Mouse (Mus musculus): ENCODE measurements around the gene Nectin2. TPM values are rescaled to one million over a fixed set of nuclear protein-coding genes. Genes with fewer than 3 reads are reported as not detected.

Nectin2 gene
- 10 to 100 TPM; 30.2 to 41.4 TPM for total RNA-seq (2021)
- 29.4 and 30.7 TPM in 2 replicates for polyA plus RNA-seq (2012; rRNA removed)
- long read RNA-seq, transcript Nectin2-202 (6 exons, 1,955 nt) = major isoform, 46 of 53 reads
- long read RNA-seq, partial matches to known transcripts = 3 of 53 reads
- long read RNA-seq, other reads (novel, unspliced or antisense) = 0 of 53 reads

GRCm38 (mm10) chr7:19750217-19751069 is at the start of gene Nectin2:
Nectin2 (minus strand) TSS chr7:19750483.
- TF ChIP-seq POLR2A (IDR thresholded peaks at IDR 0.05; ENCODE audit: insufficient read depth, low read depth, low read length) (peak; percentile 2; the same call in 1 of the 2 replicates), CTCF (IDR thresholded peaks at IDR 0.05) (peak; percentile 81), EP300 (IDR thresholded peaks at IDR 0.05; ENCODE audit: insufficient read depth, low read depth, low read length) (peak; percentile 71; the same call in 1 of the 2 replicates)
- Histone ChIP-seq H3K36me3 (ENCODE audit: control insufficient read depth, insufficient read depth, low read length) (peaks cover 7% of the 10 kb centered on the region), H3K27ac (peak within 1 kb of the TSS; percentile 94), H3K4me3 (peak within 1 kb of the TSS; percentile 78), H3K4me1 (ENCODE audit: control insufficient read depth, insufficient read depth, low read length) (peaks cover 26% of the 10 kb centered on the region), H3K79me2 (replicated peaks; ENCODE audit: control insufficient read depth, insufficient read depth, low read length) (no peaks in the 10 kb centered on the region), H3K27me3 (ENCODE audit: control insufficient read depth, insufficient read depth, low read length) (no peaks in the 10 kb centered on the region), H3K9ac (ENCODE audit: low read depth, low read length) (peak within 1 kb of the TSS; percentile 85)
- 14% methylated on average over 19 of the region's 19 CpGs for WGBS
- intact Hi-C loops (cut with DNase I) = loop anchor here (1.0 to 5.0 kb wide), 5 partner anchors 33 to 187 kb away; no protein-coding TSS in a partner anchor
- DNase-seq = peak; percentile 91 to 93

DNA sequence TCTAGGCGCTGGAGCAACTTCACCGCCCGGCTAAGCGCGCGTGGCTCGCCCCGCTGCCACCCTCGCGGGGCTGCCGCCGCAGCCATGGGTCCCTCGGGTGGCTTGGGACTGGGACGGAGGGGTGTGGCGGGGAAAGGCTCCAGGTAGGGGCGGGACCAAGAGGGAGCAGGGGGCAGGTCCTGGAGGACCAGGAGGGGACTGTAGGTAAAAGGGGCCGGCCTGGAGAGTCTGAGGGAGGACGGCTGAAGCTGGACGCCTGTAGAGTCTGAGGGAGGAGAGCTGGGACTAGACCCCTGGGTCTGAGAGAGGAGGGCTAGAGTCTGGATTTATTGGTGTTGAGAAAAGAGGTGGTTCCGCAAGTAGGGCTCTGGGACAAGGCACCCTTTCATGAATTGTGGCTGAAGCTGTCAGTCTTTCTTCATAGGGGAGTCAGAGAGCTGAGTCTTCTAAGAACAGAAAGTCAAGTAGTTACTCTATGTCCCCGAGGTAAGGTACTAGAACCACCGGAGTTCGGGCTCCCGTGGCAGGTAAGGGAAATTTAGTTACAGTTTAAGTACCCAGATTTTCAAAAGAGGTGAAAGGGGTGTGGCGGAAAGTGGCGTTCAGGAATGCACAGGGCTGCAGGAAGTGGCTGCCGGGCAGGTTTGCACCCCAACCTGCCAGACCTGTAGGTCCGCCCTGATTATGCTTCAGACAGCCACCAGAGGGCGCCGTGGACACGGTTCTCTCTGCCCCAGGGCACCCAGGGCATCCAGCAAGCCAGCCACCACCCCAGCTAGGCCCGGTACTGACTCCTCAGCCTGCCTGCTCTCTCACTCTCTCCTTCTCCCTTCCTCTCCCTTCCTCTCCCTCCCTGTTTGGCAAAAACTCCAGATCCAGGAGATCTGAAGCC is 46.7 kb upstream of the Nectin2 start, which contains the start of gene Cblc:
Gene Cblc (minus strand): TSS at position 113 of the 892 bp plus-strand sequence.
- H3K4me3 ChIP-seq = no peak within 1 kb of the TSS
- H3K9ac ChIP-seq (ENCODE audit: low read depth, low read length) = peak within 1 kb of the TSS; percentile 10
- intact Hi-C loops (cut with DNase I) = no loop called here
- peaks cover 2% of the 10 kb centered on the region; the same call in 1 of the 2 replicates for H3K4me1 ChIP-seq (ENCODE audit: control insufficient read depth, insufficient read depth, low read length)
- H3K79me2 ChIP-seq (replicated peaks; ENCODE audit: control insufficient read depth, insufficient read depth, low read length) = no peaks in the 10 kb centered on the region
- peak; percentile 83 to 85 for DNase-seq
- H3K27me3 ChIP-seq (ENCODE audit: control insufficient read depth, insufficient read depth, low read length) = no peaks in the 10 kb centered on the region
- no peak within 1 kb of the TSS for H3K27ac ChIP-seq
- no peaks in the 10 kb centered on the region for H3K36me3 ChIP-seq (ENCODE audit: control insufficient read depth, insufficient read depth, low read length)
- TF ChIP-seq CTCF (IDR thresholded peaks at IDR 0.05) (peak; percentile 91), EP300 (IDR thresholded peaks at IDR 0.05; ENCODE audit: insufficient read depth, low read depth, low read length) (0 out of 2 replicates have a peak, but pooled peaks have one; percentile 39), POLR2A (IDR thresholded peaks at IDR 0.05; ENCODE audit: insufficient read depth, low read depth, low read length) (no peak)
- WGBS = 4% methylated on average over 32 of the region's 32 CpGs

DNA sequence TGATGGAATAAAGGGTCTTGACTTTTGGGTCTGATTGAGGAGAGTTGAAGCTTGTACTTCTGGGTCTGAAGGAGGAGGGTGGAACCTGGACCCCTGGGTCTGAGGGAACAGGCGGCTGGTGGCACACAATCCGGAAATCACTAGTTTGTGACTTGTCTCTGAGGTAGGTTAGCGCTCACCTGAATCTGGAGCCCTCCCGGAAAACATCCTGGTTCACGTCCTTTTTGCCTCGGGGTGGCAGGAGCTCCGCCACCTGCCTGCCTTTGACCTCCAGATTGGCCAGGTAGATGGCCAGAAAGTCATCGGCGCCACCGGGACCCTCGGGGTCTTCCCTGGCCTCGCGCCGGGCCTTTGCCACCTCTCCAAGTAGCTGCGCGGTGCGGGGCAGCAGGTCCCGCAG is 46.0 kb upstream of the Nectin2 start:
- Histone ChIP-seq H3K9ac (ENCODE audit: low read depth, low read length) (no peak overlapping the region), H3K36me3 (ENCODE audit: control insufficient read depth, insufficient read depth, low read length) (no peaks in the 10 kb centered on the region), H3K4me1 (ENCODE audit: control insufficient read depth, insufficient read depth, low read length) (peaks cover 2% of the 10 kb centered on the region; the same call in 1 of the 2 replicates), H3K27ac (no peak overlapping the region), H3K4me3 (no peak overlapping the region), H3K79me2 (replicated peaks; ENCODE audit: control insufficient read depth, insufficient read depth, low read length) (no peaks in the 10 kb centered on the region), H3K27me3 (ENCODE audit: control insufficient read depth, insufficient read depth, low read length) (no peaks in the 10 kb centered on the region)
- TF ChIP-seq CTCF (IDR thresholded peaks at IDR 0.05) = no peak
- TF ChIP-seq POLR2A (IDR thresholded peaks at IDR 0.05; ENCODE audit: insufficient read depth, low read depth, low read length) = no peak
- TF ChIP-seq EP300 (IDR thresholded peaks at IDR 0.05; ENCODE audit: insufficient read depth, low read depth, low read length) = no peak
- 28% methylated on average over 18 of the region's 18 CpGs for WGBS
- intact Hi-C loops (cut with DNase I) = no loop called here
- DNase-seq = no peak

DNA sequence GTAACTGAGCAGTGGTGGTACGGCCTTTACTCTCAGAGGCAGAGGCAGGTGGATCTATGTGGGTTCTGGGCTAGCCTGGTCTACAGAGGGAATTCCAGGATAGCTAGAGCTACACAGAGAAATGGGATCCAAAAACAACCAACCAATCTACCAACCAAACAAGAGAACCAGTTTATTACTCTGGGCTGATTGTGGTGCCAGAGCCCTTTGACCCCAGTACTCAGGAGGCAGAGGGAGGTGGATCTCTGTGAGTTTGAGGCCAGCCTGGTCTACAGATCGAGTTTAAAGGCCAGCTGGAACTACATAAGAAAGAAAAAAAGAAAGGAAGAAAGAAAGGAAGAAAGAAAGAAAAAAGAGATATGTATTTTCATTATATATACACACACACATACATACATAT is 45.0 kb upstream of the Nectin2 start:
- H3K79me2 ChIP-seq (replicated peaks; ENCODE audit: control insufficient read depth, insufficient read depth, low read length) = no peaks in the 10 kb centered on the region
- WGBS = 73% methylated on average over 2 of the region's 2 CpGs
- intact Hi-C loops (cut with DNase I) = no loop called here
- no peak for TF ChIP-seq EP300 (IDR thresholded peaks at IDR 0.05; ENCODE audit: insufficient read depth, low read depth, low read length)
- TF ChIP-seq POLR2A (IDR thresholded peaks at IDR 0.05; ENCODE audit: insufficient read depth, low read depth, low read length) = no peak
- TF ChIP-seq CTCF (IDR thresholded peaks at IDR 0.05) = no peak
- H3K4me1 ChIP-seq (ENCODE audit: control insufficient read depth, insufficient read depth, low read length) = peaks cover 2% of the 10 kb centered on the region; the same call in 1 of the 2 replicates
- H3K36me3 ChIP-seq (ENCODE audit: control insufficient read depth, insufficient read depth, low read length) = no peaks in the 10 kb centered on the region
- H3K27ac ChIP-seq = no peak overlapping the region
- no peak for DNase-seq
- no peak overlapping the region for H3K4me3 ChIP-seq
- no peak overlapping the region for H3K9ac ChIP-seq (ENCODE audit: low read depth, low read length)
- H3K27me3 ChIP-seq (ENCODE audit: control insufficient read depth, insufficient read depth, low read length) = no peaks in the 10 kb centered on the region
